Mouse (Mus musculus): ENCODE results near the gene Igfbp2.

Gene Igfbp2

DNA sequence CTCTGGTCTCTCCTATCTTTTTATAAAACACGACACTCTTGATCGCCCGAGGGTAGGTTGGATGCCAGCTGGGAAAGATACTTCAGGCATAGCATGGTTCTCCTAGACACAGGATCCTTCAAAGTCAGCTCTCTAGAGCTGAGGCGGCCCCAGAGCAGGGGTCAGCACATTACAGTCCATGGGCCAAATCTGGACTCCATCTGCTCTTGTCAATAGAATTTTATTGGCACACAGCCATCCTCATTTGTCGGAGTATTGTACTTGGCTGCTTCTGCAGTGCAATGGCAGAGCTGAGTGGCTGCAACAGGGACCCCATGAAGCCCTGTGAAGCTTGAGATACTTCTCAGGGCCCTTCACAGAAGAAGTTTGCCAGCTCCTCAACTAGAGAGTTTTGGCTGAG lies 9.1 kb upstream of the Igfbp2 start:
- no peak for DNase-seq (ENCODE audit: low spot score in 2 of 2)

DNA sequence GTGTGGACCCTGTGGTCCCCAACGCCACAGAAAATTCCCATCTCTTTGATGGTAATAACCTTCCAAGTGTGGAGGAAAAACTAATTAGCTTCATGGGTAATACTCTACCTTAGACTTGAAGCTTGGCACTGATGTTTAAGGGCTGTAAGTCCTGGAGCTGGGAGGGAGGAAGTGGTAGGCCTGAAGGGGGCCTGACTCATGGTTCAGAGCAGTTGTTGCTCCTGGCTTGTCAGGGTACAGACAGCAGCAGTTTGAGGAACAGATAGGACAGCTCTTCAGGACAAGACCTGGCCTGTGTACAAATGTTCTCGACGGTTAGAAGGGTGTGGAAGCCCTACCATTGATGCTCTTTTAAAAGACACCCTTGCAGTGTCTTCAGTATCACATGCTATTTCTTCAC lies 8.7 kb upstream of the Igfbp2 start:
- no peak for DNase-seq (ENCODE audit: low spot score in 2 of 2)

DNA sequence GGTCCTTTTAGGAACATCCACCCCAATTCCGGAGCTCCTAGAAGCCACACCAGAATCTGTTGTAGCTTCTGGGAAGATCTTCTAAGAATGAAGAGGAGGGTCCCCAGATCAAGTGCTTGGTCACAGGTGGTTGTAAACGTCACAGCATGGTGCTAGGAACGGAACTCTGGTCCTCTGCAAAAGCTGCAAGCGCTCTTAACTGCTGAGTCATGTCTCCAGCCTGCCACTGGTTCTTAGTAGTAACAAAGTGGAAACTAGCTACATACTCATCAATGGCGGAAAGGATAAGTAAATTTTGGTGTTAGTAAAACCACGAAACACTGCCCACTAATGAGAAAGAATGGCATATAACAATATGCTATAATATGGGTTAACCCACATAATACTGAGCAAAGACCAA lies 4.3 kb upstream of the Igfbp2 start:
- no peak for DNase-seq (ENCODE audit: low spot score in 2 of 2)

DNA sequence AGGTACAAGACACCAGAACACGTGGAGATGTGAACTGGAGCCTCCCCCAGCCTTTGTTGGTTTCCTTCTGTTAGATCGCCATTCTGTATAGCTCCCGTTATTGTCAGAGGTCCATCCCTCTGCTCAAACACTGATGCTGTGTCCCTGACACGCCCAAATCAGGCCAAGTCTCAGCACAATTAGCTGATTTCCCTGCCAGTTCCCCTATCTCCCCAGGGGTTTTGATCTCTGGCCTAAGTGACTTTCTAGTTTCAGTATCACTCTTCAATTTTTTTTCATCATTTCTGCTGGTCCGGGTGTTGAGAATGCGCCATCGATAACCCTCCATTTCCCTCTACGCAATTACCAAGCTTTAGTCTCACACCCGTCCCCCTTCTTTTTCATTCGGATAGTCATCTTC lies 1.4 kb upstream of the Igfbp2 start:
- no peak for DNase-seq (ENCODE audit: low spot score in 2 of 2)

DNA sequence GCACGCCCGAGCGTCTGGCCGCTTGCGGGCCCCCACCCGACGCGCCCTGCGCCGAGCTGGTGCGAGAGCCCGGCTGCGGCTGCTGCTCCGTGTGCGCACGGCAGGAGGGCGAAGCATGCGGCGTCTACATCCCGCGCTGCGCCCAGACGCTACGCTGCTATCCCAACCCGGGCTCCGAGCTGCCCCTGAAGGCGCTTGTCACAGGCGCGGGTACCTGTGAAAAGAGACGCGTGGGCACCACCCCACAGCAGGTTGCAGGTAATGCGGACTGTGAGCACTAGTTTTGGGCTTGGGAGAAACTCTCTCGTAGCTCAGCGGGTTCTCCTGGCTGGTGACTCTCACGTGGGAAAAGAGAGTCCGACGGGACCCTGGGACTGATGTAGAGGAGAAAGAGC lies 401 bp downstream of the Igfbp2 start:
- no peak for DNase-seq (ENCODE audit: low spot score in 2 of 2)

DNA sequence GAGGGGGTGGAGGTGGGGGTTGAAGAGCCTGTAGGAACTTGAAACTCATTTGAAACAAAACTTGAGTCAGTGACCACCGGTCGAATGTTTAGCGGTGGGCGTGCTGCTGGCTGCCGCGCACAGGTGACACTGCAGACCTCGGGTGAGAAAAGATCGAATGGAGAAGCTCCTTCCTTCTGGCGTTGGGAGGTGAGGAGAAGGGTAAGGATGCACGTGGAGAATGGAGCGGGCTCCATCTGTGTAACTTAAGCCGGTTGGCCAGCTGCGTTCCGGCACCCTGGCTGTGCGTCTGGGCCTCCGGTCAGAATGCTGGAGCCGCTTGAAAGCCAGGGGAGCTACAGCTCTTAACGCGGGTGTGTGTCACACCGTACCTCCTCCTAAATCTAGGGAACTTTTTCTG lies 983 bp downstream of the Igfbp2 start:
- no peak for DNase-seq (ENCODE audit: low spot score in 2 of 2)

DNA sequence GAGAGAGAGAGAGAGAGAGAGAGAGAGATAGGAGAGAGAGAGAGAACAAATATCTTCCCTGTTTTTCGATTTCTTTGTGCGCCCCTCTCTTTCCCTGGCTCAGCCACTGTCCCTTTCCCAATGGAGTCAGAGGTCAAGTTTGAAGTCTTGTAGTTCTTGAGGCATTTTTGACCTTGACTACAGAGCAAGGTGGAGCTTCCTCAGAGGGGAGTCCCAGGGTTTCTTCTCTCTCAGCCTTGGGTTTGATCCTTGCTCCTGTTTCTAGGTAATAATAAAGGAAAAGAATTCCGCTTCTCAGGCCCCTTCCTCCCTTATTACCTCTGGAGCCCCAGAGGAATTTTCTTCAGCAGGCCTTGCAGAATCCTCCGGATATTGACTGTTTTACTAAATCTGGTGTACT lies 1.6 kb downstream of the Igfbp2 start:
- DNase-seq (ENCODE audit: low spot score in 2 of 2): no peak

DNA sequence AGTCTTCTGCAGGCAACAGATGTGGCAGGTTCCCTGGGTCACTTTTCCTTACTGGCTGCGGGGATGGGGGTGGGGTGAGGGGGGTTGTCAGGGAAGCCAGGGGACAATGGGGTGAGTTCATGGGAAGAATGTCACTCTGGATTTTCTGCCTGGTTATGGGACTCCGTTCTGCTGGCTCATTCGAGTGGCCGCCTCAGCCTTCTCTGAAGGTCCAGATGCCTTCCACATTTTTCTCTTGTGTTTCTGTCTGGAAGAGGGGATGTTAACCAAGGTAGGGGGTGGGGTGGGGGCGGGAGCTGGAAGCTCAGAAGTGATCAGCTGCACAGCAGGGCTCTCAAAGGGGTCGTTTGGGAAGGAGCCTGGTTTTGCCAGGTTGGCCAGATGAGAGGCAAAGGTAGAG lies 2.1 kb downstream of the Igfbp2 start:
- no peak for DNase-seq (ENCODE audit: low spot score in 2 of 2)

DNA sequence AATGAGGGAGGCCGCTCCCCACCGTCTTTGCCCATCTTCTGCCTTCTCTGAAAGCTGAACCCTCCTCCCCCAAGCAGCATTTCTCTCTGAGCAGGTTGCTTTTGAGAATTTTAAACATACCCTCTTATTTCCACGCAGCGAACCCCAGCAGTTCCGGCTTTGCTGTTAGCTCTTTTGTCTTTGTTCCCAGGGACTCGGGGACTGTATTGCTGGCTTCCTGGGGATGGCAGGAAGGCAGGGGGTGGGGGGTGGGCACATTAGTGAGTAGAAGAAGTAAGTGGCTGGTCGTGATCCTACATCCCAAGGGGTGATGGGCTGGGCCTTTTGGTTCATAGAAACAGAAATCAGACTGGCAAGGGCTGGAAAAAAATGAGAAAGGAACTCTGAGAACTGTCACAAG lies 2.6 kb downstream of the Igfbp2 start:
- DNase-seq (ENCODE audit: low spot score in 2 of 2): no peak

DNA sequence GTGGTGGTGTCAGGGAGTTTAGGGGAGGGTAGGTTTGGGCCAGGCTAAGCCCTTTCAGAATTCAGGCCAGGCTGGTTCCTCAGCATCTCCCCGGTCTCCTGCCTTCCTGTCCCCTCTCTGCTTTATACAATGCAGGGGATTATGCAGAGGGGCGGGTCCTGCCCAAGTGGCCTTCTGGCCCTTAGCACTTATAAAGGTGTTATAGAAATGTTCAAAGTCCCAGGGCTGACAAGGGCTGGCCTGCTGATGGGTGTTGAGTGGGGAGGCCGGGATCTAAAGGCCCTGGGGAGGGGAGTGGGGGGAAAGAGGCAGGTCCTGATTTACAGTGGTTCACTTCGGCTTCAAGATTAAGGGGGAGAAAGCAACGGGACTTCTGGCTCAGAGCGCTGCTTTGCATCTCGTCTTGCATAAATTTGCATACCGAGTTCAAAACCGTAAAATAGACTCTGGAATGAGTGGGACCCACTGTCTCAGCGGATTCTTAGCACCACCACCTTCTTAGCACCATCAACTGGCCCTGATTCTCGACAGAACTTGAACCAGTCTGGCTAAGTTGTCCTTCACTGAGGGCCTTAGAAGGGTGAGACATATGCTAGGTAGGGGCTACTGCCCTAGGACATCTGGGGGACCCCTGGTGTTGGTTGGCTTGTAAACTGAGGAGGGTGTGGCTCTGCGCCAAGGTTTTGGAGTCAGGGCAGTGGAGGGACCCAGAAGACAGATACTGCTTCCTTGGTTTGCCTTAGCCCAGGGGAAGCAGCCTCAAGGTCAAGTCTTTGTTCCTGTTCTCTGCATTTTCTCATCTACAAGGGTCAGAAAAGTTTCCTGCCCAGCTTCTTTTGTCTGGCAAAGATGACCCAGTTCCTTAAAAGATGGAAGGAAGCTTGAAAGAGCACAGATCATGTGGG lies 3.4 kb downstream of the Igfbp2 start:
- no peak for DNase-seq (ENCODE audit: low spot score in 2 of 2)

DNA sequence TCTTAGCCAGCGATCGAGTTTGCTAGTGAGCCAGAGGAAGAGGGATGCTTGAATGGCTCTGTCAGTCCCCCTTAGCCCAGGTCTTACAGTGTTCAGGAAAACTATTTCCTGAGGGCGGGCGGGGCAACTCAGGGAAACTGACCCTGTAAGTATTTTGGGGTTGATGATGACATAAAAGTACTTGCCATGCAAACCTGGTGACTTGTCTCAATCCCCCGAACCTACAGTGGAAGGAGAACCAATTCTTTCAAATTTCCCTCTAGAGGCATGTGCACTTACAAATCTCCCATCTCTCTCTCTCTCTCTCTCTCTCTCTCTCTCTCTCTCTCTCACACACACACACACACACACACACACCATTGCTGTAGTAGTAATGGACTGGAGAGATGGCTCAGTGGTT lies 4.5 kb downstream of the Igfbp2 start:
- no peak for DNase-seq (ENCODE audit: low spot score in 2 of 2)

DNA sequence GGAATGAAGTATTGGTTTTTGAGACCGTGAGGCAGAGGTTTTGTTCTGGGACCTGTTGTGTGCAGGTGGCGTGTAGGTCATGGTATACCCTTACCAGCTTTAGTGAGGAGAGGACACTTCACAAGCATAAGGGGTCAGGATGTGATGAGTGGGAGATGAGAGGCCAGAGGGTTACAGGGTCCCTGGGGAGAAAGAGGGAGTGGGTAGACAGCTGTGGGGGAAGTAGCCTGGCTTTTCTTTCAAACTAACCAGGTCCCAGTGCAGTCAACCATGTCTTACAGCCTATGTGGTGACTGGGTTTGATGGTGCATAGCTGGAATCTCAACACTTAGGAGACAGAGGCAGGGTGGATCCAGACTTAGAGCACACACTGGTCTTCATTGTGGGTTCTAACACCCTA lies 6.2 kb downstream of the Igfbp2 start:
- DNase-seq (ENCODE audit: low spot score in 2 of 2): no peak

DNA sequence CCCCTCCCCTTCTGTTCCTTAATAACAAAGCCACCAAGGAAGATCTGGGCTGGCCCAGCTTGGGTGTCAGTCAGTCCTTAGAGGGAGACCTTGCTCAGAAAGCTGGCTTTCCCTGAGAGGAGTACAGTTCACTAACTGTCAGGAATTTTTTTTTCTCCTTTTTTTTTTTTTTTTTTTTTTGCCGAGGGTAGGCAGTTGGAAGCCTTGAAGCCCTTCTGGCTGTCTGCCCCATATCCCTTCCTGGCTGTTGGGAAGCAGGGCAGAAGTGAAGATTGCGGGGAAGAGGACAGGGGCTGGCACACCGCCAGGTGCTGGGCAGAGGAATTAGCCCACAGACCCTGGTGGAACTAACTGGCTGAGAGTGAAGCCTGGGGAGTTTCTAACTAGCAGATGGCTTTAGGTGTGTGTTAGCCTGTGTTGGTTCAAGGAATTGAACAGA lies 8.4 kb downstream of the Igfbp2 start:
- no peak for DNase-seq (ENCODE audit: low spot score in 2 of 2)

DNA sequence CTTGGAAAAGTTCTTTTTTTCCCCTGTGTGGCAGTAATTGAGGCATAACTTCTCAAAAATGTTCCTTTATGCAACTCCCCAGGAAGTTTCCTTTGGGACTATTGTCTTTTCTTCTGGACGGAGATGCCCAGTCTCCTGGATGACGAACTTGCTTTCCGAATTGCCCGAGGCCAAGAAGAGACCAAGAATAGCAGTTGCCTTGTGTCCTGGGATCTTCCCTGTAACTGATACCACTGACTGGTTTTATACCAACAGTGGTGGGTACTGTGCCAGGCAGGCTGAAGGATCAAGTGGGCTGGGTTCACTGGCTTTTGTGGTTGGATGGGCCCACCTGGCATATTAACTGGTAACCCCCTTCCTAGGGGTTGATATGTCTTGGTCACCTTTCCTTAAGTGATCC lies 9.3 kb downstream of the Igfbp2 start:
- DNase-seq (ENCODE audit: low spot score in 2 of 2): no peak

DNA sequence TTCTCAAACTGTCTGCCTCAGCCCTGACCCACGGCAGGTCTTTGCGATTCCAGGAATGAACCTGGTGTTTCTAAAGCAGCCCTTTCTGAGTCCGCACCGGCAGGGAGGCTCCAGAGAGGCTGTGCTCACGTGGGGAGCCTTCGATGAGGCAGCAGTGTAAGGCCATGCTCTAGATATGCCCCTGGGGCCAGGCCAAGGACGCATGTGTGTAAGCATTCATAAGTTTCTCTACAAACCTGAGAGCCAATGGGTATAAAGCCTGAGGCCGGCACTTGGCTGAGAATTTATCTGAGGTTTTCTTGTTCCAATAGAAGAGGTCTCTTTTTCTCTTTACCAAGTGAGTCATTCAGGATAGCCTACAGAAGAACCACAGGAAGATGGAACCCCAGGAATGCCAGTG lies 15.1 kb downstream of the Igfbp2 start:
- DNase-seq (ENCODE audit: low spot score in 2 of 2): no peak

DNA sequence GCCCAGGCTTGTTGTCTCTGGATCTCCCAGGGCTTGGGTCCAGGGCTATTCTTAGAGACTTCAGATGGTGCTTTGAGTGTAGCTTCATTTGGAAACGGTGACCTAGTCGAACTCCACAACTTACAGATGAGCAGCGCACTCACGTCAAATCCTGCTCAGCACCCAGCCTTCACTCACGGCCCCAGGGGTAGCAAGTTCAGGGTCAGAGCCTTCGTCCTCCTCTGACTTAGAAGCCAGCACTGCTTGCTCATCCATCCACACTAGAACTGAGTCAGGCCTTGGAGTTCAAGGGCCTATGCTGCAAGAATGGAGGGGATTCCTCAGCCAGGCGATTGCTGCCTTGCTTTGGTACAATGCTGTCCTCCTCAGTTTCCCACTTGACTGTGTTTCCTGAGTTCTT lies 15.5 kb downstream of the Igfbp2 start:
- no peak for DNase-seq (ENCODE audit: low spot score in 2 of 2)

DNA sequence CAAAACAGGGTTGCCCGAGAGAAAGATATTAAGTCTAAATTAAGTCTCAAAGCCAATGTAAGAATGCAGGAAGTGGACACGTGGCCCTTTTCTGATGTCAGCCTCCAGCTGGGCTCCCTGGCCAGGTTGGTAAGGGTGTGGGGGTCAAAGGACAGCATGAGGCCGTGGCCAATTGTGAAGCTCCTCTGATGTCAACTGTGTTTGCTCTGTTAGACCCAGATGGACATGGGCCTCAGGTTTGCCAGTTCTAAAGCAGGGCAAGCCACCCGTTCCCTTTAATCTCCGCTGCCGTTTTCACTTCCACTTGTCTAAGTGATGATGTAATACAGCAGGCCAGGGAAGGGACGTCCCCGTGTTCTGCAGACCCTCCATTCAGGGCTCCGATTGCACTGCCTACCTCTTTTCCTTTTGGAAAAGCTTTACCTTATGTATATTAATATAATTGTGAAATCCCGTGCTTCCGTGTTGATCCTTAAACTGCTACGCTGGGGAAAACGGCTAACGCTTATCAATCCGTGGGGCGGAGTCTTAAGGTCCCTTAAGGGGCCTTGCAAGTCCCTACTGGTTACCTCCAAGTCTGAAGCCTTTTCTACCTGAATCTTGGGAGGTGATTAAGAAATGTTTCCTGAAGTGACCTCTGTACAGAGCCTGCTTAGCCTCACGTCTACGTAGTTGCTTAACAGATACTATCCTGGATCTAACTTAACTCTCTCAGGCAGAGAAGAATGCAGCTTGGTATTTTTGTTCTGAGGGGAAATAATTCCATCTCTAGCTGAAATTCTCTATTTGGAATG lies 18.6 kb downstream of the Igfbp2 start:
- DNase-seq (ENCODE audit: low spot score in 2 of 2): no peak

DNA sequence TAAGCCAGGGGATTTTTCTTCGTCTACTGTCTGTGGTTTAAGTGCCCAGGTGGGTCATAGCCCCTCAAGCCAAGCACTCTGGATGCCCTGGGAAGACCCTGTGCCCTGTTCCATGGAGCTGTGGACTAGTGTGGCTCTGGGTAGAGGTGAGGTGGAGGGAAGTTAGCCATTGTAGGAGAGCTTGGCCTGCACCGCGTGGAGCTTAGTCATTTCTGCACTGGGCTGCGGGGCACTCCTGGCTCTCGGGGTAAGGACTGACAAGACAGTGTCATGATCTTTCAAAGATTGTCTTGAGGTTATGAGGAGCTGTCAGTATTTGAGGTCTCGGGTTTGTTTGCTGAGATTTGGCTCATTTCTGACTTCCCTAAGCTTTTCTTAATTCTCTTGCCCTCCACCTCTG lies 20.4 kb downstream of the Igfbp2 start:
- DNase-seq (ENCODE audit: low spot score in 2 of 2): no peak

DNA sequence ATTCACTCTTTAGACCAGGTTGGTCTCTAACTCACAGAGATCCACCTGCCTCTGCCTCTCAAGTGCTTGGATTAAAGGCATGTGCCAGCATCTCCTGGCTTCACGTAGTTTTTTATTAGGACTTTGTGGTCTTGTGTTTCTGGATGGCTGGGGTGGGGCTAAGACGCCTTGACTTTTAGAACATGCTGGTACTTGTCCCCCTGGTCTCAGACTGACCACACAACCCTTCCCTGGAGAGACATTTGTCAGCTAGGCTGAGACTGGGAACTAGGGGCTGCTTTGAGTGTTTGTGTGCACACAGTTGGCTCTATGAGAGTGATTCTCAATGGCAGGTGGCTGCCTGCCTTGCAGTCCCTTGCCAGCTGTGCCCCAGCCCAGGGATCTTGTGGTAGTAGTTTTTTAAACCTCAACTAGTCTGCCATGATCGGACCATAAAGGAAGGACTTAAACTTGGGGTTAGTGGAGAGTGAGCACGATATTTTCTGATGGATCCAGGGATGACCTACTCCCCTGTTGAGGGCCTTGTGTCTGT lies 23.6 kb downstream of the Igfbp2 start:
- DNase-seq (ENCODE audit: low spot score in 2 of 2): no peak

DNA sequence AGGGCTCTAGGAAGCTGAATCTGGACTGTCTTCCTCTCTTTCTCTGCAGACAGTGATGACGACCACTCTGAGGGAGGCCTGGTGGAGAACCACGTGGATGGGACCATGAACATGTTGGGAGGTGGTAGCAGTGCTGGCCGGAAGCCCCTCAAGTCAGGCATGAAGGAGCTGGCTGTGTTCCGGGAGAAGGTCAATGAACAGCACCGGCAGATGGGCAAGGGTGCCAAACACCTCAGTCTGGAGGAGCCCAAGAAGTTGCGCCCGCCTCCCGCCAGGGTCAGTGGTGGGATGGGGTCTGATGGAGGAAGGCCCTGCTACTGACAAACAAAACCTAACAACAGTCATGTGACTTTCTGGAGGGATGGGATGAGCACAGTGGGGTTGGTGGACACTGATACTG lies 24.7 kb downstream of the Igfbp2 start:
- no peak for DNase-seq (ENCODE audit: low spot score in 2 of 2)

DNA sequence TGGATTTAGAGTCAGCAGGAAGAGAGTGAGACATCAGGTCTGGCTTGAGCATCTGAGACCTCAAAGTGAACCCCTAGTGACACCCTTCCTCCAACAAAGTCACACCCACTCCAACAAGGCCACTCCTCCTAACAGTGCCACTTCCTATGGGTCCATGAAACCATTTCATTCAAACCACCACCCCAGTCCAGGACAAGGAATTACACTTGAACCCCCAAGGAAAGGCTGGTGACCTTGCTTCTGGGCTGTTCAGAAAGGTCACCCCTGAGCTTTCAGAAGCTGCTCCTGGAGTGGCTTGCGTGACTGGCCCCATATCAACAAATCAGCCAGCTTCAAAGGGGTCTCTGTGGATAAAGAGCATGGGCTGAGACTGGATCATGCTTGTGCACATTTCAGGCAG lies 29.5 kb downstream of the Igfbp2 start:
- DNase-seq (ENCODE audit: low spot score in 2 of 2): no peak

DNA sequence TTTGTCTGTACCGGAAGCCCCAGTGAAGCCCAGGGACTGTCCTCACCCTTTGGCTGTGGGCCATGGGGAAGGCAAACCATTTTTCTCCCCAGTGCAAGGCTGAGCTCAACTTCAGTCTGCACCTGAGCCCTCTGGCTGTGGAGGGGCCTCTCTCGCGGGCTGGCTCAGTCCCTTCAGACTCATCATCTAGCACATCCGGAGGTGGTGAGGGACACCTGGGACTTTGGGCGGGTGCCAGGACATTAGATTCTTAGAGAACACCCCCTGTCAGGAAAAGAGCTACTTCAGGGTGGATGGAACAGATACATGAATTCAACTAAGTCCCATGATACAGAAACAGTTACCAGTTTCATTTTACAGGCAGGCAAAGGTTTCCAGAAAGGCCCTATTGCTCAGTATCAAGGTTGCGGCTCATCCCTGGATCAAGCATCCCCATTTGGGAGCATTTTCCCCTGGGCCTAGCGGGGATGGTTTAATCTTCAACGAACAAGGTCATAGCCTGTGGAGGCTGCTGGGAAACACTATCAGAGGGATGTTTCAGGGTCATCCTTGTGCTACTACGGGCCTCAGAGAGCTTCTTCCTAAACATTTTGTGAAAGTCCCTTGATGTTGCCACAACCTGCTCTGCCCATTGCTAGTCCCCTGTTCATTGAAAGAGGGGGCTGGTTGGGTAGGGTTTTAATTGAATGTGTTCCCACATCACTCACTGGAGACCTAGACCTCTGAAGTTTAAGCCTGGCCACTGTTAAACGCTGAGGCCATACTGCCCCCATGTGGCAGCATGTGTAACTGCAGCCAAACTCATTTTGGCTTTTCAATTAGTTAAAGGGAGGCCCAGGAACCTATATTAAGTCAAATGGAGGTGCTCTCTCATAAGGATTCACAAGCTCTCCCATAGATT lies 30.3 kb downstream of the Igfbp2 start:
- DNase-seq (ENCODE audit: low spot score in 2 of 2): no peak
